Mouse (Mus musculus): Measurements from ENCODE around the gene C6.

GRCm38 (mm10) chr15:4836354-4836753 lies 109.4 kb downstream of the C6 start:
- TF ChIP-seq ZC3H11A (IDR thresholded peaks at IDR 0.05; ENCODE audit: borderline replicate concordance, low read depth, low read length) (no peak), CHD2 (IDR thresholded peaks at IDR 0.05; ENCODE audit: low read depth, low read length) (no peak), MAFK (IDR thresholded peaks at IDR 0.05; ENCODE audit: insufficient read depth, low read depth, low read length) (no peak), HCFC1 (IDR thresholded peaks at IDR 0.05; ENCODE audit: borderline replicate concordance, insufficient read depth, low read length) (no peak)
